Mouse (Mus musculus) stomach, adult 2 months (tissue): ENCODE results near the gene Msmb. TPM values are rescaled to one million over a fixed set of nuclear protein-coding genes. Genes with fewer than 3 reads are reported as not detected.

Experiments used
- polyA plus RNA-seq: library from polyadenylated mRNA; depleted of rRNA; stranded (reverse); fragments of >200 nt; gene quantifications from 2 replicates; pipeline ENCODE4 v1.2.3, GENCODE M21; 2012; rRNA removed

The Msmb gene
- polyA plus RNA-seq, result not detected in 2 replicates

GRCm38 (mm10) chr14:32141723-32142122 is at the start of gene Msmb:
Gene Msmb (plus strand): TSS chr14:32142023.

GRCm38 (mm10) chr14:32159690-32160246 is 17.9 kb downstream of the Msmb start, which contains the start of gene Ncoa4:
Gene Ncoa4 (plus strand): TSS chr14:32159865.

GRCm38 (mm10) chr14:32201791-32202451 is 60.1 kb downstream of the Msmb start, which contains the start of the genes Timm23 and Parg:
Gene Timm23 (minus strand): TSS chr14:32201898.
Gene Parg (plus strand): TSS chr14:32201949.

Other genes starting within 250 kb of the Msmb start
- gene Galnt15, start 113.0 kb upstream of the Msmb start, polyA plus RNA-seq, result 1.4 and 2.1 TPM in 2 replicates
- 10.4 and 11.7 TPM in 2 replicates for gene Oxnad1, start 56.6 kb upstream of the Msmb start, polyA plus RNA-seq
- 6.7 and 9.1 TPM in 2 replicates for gene Dph3, start 56.3 kb upstream of the Msmb start, polyA plus RNA-seq
- gene Ncoa4, start 17.8 kb downstream of the Msmb start, polyA plus RNA-seq, result 8.0 and 10.3 TPM in 2 replicates
- gene Timm23, start 59.9 kb downstream of the Msmb start, polyA plus RNA-seq, result 67.3 and 102 TPM in 2 replicates
- gene Parg, start 59.9 kb downstream of the Msmb start, polyA plus RNA-seq, result 1.3 and 1.7 TPM in 2 replicates
- 0.74 and 0.84 TPM in 2 replicates for gene Ogdhl, start 180.0 kb downstream of the Msmb start, polyA plus RNA-seq
- not detected in 2 replicates for gene 1700024G13Rik, start 246.4 kb downstream of the Msmb start, polyA plus RNA-seq